Mouse (Mus musculus) limb, embryonic 12.5 days (tissue): ENCODE results near the gene Tecpr1. TPM values are rescaled to one million over a fixed set of nuclear protein-coding genes. Genes with fewer than 3 reads are reported as not detected.

Experiments
- ATAC-seq: fragments of 200-750 bp; cut with Nextera tagmentation; 2 replicates; pipeline ENCODE4 v1.8.0; 2017; ENCODE audit warnings: low read depth, moderate TSS enrichment; ENCODE audit not compliant: insufficient number of reproducible peaks, insufficient read depth, low FRiP score, low TSS enrichment
- H3K27ac ChIP-seq: fragments of 300-500 bp; sonication (generic); 2 replicates; pipeline ENCODE4 v1.5.1; 2016; ENCODE audit warnings: mild to moderate bottlenecking, moderate library complexity
- H3K27me3 ChIP-seq: fragments of 300-500 bp; sonication (generic); 2 replicates; pipeline ENCODE4 v1.6.1; 2016; ENCODE audit warnings: mild to moderate bottlenecking, moderate library complexity
- H3K36me3 ChIP-seq: fragments of 300-500 bp; sonication (generic); 2 replicates; pipeline ENCODE4 v1.6.1; 2016; ENCODE audit warnings: mild to moderate bottlenecking, moderate library complexity
- H3K4me1 ChIP-seq: fragments of 300-500 bp; sonication (generic); replicated peaks from 2 replicates; pipeline ENCODE4 v1.6.1; 2016
- H3K4me2 ChIP-seq: fragments of 300-500 bp; sonication (generic); 2 replicates; pipeline ENCODE4 v1.6.1; 2016; ENCODE audit warnings: mild to moderate bottlenecking, moderate library complexity
- H3K4me3 ChIP-seq: fragments of 300-500 bp; sonication (generic); replicated peaks from 2 replicates; pipeline ENCODE4 v1.5.1; 2016; ENCODE audit warnings: mild to moderate bottlenecking
- H3K9ac ChIP-seq: fragments of 300-500 bp; sonication (generic); replicated peaks from 2 replicates; pipeline ENCODE4 v1.6.1; 2016; ENCODE audit warnings: mild to moderate bottlenecking, moderate library complexity
- H3K9me3 ChIP-seq: fragments of 300-500 bp; sonication (generic); 2 replicates; pipeline ENCODE4 v1.6.1; 2016; ENCODE audit warnings: mild to moderate bottlenecking, moderate library complexity
- whole genome bisulfite sequencing: fragments of 180-500 bp; shearing (Covaris S2); methylation state at CpG from one replicate; pipeline ENCODE4 v1.1.7; 2016; 5-methylcytosine and 5-hydroxymethylcytosine counted together
- polyA plus RNA-seq: library from polyadenylated mRNA; unstranded; fragments of >200 nt; fragmentation: Nextera tagmentation; extraction: Ambion mirVana; gene quantifications from 2 replicates; pipeline ENCODE4 v1.2.1, GENCODE M21; 2016

Tecpr1 gene
- 22.1 and 24.3 TPM in 2 replicates for polyA plus RNA-seq

DNA sequence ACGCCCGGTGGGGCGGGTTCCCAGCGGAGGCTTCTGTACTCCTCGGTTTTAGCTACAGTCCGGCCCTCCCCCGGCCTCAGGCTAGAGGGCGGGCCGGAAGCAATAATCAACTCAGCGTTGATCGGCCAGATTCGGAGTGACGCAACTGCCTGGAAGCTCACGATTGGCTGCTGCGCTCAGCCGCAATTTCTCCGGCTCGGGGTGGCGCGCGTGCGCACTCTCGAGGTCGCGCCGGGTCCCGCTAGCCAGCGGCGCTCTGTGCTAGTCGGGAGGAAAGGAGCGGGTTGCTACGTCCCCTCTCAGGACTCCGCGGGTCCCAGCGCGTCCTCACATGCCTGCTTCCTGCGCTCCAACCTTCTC, at the start of gene Tecpr1:
Gene Tecpr1 (minus strand): TSS at position 113 of the 360 bp plus-strand sequence.
- WGBS: under 1% methylated on average over 35 of the region's 37 CpGs
- H3K4me1 ChIP-seq: peaks cover 24% of the 10 kb centered on the region
- peak; percentile 95 for ATAC-seq
- no peaks in the 10 kb centered on the region for H3K27me3 ChIP-seq
- H3K9me3 ChIP-seq: no peaks in the 10 kb centered on the region
- H3K9ac ChIP-seq: peak within 1 kb of the TSS; percentile 68
- H3K27ac ChIP-seq: peak within 1 kb of the TSS; percentile 78; the same call in 1 of the 2 replicates
- peak within 1 kb of the TSS; percentile 84 for H3K4me2 ChIP-seq
- H3K4me3 ChIP-seq: peak within 1 kb of the TSS; percentile 66
- H3K36me3 ChIP-seq: no peaks in the 10 kb centered on the region

DNA sequence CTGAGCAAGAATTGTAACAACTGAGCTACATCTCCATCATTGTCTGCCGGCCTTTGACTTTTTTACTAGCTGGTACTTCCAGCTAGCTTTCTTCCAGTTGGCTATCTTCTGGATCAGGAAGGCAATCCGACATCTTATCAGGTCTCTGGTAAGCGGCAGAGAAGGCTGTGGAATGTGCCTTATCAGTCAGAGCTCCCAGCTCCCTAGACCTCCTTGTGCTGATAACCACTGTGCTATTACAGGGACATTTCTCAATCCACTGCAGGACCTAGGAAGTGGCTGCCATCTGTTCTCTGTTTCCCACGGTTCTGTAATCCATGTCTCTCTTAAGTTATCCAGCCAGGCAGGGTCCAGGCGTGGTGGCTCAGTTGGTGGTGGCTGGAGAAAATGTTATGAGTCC, 48.4 kb upstream of the Tecpr1 start:
- H3K36me3 ChIP-seq: peaks cover 38% of the 10 kb centered on the region
- H3K27ac ChIP-seq: no peak overlapping the region
- ATAC-seq: no peak
- no peaks in the 10 kb centered on the region for H3K4me1 ChIP-seq
- WGBS: 39% methylated on average over 5 of the region's 5 CpGs
- H3K4me2 ChIP-seq: no peak overlapping the region
- no peaks in the 10 kb centered on the region for H3K27me3 ChIP-seq
- no peaks in the 10 kb centered on the region for H3K9me3 ChIP-seq
- H3K4me3 ChIP-seq: no peak overlapping the region
- H3K9ac ChIP-seq: no peak overlapping the region

DNA sequence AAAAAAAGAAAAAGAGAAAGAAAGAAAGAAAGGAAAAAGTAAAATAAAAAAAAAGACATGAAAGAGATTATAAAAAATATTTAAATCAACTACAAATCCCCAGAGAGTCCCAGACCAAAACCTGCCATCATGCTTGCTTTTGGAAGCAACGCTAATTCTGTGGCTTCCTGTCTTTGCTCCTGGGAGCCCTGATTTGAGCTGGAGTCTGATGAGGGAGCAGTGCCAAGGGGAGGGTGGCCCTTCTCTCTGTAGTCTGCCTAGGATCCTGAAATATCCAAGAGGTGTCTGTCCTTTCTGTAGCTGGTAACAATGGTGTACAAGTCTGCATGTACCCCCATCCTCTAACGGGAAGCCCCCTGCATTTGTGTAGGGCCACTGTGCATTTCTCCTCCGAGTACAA, 47.7 kb upstream of the Tecpr1 start:
- Histone ChIP-seq H3K27me3 (no peaks in the 10 kb centered on the region), H3K9ac (no peak overlapping the region), H3K4me3 (no peak overlapping the region), H3K36me3 (peaks cover 43% of the 10 kb centered on the region), H3K4me2 (no peak overlapping the region), H3K27ac (no peak overlapping the region), H3K9me3 (no peaks in the 10 kb centered on the region), H3K4me1 (no peaks in the 10 kb centered on the region)
- 83% methylated on average over 3 of the region's 3 CpGs for WGBS
- no peak for ATAC-seq

DNA sequence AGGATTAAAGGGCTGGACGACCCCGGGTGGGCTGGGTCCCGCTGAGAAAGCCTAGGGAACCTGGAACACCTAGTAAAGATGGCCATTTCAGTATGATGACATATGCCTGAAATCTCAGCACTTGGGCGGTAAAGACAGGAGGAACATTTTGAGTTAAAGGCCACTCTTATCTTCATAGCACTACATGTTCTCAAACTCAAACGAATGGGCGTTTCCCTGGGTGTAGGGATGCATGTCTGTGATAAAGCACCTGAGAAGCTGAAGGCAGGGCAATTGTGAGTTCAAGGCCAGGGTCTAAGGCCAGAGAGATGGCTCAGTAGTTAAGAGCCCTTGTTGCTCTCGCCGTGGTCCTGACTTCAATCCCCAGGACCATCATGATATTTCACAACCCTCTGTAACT, 47.0 kb upstream of the Tecpr1 start:
- 93% methylated on average over 8 of the region's 8 CpGs for WGBS
- peaks cover 46% of the 10 kb centered on the region for H3K36me3 ChIP-seq
- no peak overlapping the region for H3K4me2 ChIP-seq
- no peak overlapping the region for H3K4me3 ChIP-seq
- H3K27me3 ChIP-seq: no peaks in the 10 kb centered on the region
- H3K27ac ChIP-seq: no peak overlapping the region
- H3K9ac ChIP-seq: no peak overlapping the region
- no peak for ATAC-seq
- no peaks in the 10 kb centered on the region for H3K4me1 ChIP-seq
- no peaks in the 10 kb centered on the region for H3K9me3 ChIP-seq

DNA sequence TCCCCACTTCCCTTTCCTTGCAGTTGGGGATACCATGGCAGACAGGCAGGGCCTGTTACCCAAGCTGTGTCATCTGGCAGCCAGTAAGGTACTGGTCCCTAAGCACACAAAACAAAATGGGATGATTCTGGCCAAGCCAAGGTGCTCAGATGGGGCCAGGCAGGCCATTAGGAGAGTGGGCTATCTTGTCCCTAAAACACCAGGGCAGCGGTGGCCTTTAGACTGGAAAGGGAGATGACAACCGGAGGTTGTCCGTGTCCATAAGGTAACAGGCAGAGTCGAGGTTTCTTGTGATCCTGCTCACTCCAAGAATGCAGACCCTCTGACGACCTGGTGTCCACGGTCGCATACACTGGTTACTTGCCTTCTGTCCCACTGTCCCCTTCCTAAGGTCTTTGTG, 46.5 kb upstream of the Tecpr1 start:
- Histone ChIP-seq H3K4me1 (no peaks in the 10 kb centered on the region), H3K9me3 (no peaks in the 10 kb centered on the region), H3K27me3 (no peaks in the 10 kb centered on the region), H3K9ac (no peak overlapping the region), H3K36me3 (peaks cover 49% of the 10 kb centered on the region), H3K4me2 (no peak overlapping the region), H3K4me3 (no peak overlapping the region), H3K27ac (no peak overlapping the region)
- whole genome bisulfite sequencing: 85% methylated on average over 7 of the region's 7 CpGs
- ATAC-seq: no peak

DNA sequence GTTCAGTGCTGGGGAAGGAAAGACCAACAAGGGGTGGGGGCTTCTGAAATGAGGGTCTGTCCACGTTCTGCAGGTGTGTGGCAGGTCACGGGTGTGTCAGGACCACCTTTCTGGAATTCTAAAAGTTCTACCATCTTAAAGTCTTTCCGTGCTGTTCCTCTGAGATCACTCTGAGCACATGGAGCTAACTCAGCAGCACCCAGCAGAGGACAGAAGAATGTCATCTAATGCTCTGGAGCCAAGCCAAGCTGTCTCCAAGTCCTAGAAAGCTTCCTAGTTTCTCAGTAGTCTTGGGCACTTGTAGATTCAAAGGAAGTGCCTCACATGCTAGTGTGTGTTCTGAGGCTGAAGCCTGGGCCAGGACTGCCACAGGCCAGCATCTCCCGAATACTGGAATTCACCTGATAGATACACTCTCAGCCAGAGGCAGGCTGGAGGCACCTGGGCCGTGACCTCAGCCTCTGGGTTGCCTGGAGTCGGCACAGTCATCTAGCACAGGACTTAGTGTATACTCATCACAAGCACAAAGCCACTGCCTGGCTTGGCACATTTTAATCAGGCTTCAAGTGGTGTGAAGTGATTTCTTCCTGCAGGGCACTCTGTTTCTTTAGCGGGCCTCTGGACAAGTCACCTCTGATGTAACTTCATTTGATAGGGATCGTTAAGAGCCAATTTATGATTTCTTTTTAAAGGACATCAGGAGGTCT, 44.3 kb upstream of the Tecpr1 start:
- Histone ChIP-seq H3K36me3 (peaks cover 66% of the 10 kb centered on the region), H3K4me3 (no peak overlapping the region), H3K9me3 (no peaks in the 10 kb centered on the region), H3K4me1 (no peaks in the 10 kb centered on the region; the same call in 1 of the 2 replicates), H3K4me2 (no peak overlapping the region), H3K9ac (no peak overlapping the region), H3K27me3 (no peaks in the 10 kb centered on the region), H3K27ac (no peak overlapping the region)
- no peak for ATAC-seq
- 71% methylated on average over 8 of the region's 8 CpGs for WGBS

DNA sequence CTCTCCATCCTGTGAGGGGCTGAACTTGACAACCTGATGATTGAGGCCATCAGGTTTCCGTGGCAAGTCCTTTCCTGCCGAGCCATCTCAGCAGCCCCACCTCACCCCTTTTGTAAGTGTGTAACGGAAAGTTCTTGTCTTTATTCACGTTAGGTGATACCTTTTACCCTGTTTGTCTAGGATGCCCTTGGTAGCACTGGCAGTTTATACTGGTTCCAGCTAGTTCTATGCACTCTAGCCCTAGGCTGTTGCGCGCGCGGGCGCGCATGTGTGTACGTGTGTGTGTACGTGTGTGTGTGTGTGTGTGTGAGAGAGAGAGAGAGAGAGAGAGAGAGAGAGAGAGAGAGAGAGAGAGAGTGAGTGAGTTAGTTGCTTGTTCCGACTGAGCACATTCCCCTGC, 40.1 kb upstream of the Tecpr1 start:
- no peak overlapping the region for H3K4me2 ChIP-seq
- H3K36me3 ChIP-seq: peaks cover 85% of the 10 kb centered on the region
- no peak overlapping the region for H3K27ac ChIP-seq
- no peaks in the 10 kb centered on the region for H3K27me3 ChIP-seq
- H3K9me3 ChIP-seq: no peaks in the 10 kb centered on the region
- peaks cover 20% of the 10 kb centered on the region for H3K4me1 ChIP-seq
- 90% methylated on average over 13 of the region's 13 CpGs for WGBS
- no peak overlapping the region for H3K4me3 ChIP-seq
- H3K9ac ChIP-seq: no peak overlapping the region
- ATAC-seq: no peak

DNA sequence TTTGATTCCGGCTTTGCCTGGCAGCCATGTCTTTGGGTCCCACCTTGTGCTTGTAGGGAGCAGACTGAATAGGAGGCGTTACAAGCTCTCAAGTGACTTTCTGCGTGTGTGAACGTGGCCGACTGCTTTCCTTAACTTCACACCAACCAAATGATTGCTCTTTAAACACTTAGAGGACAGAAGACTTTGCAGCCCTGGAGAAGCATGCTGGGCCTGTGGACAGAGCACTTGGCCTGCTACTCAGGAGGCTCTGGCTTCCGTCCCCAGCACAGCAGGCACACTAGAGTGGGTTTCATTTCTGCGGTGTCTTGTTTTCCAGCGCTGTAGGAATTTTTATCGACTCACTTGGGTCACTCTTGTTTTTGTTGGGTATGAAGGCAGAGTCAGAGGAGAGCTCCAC, 39.7 kb upstream of the Tecpr1 start:
- H3K27ac ChIP-seq: no peak overlapping the region
- peaks cover 85% of the 10 kb centered on the region for H3K36me3 ChIP-seq
- no peak overlapping the region for H3K4me2 ChIP-seq
- peaks cover 24% of the 10 kb centered on the region for H3K4me1 ChIP-seq
- no peaks in the 10 kb centered on the region for H3K27me3 ChIP-seq
- H3K9me3 ChIP-seq: no peaks in the 10 kb centered on the region
- no peak overlapping the region for H3K4me3 ChIP-seq
- no peak for ATAC-seq
- H3K9ac ChIP-seq: no peak overlapping the region
- WGBS: 77% methylated on average over 9 of the region's 9 CpGs

DNA sequence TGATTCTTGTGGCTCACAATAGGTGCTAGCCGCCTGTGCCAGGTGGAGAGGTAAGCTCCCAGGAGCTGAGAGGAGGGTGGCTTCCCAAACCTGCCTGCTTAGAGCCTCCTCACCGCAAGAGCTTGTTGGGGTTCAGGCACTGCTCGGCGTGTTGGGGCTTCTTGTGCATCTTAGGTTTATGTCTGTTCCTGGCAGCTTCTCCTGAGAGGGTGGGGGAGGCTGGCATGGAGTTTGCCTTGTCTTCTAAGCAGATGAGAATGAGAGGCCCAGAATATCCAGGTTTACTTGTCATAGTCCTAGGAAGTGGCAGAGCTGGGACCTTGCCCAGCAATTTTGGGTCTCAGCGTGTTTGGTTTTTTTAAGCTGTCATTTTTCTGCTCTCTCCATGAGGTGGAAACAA, 38.4 kb upstream of the Tecpr1 start:
- Histone ChIP-seq H3K4me1 (peaks cover 37% of the 10 kb centered on the region), H3K4me2 (no peak overlapping the region), H3K27ac (no peak overlapping the region), H3K4me3 (no peak overlapping the region), H3K9ac (no peak overlapping the region), H3K27me3 (no peaks in the 10 kb centered on the region), H3K9me3 (no peaks in the 10 kb centered on the region), H3K36me3 (peaks cover 76% of the 10 kb centered on the region)
- ATAC-seq: no peak
- WGBS: 91% methylated on average over 5 of the region's 5 CpGs

DNA sequence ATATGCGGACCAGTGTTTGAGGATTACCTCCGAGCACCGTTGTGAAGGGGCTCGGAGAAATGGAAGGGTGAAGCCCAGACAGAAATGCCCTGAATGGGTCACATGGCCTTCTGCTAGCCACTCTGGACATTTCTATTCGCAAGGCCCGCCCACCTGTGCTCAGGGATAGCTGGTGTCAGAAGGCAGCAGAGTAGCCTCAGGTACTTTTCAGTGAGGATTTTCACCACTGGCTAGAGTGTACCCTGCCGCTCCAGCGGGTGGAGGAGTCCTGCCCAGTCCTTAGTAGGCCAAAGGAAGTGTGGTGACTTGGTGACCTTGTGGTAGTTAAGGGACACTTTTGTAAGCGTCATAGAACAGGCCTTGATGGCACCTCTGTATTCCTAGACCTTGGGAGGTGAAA, 37.9 kb upstream of the Tecpr1 start:
- H3K27me3 ChIP-seq: no peaks in the 10 kb centered on the region
- 86% methylated on average over 9 of the region's 9 CpGs for WGBS

DNA sequence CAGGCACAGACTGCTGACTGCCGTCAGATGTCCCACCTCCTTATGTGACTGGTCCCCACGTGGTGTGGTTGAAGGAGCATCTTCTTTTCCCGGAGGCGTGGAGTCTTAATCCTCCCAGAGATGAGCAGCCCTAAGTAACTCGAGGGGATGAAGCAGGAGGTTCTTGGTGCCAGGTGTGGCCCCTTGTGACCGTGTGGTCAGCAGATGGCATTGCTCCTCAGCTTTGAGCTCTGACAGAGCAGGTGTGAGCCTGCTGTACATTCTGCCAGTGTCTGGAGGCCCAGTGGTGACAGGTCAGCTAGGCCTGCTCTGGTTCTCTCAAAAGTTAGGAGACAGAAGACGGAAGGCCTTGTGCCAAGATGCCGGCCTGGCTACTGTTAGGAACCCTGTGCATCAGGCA, 37.0 kb upstream of the Tecpr1 start:
- peaks cover 66% of the 10 kb centered on the region for H3K36me3 ChIP-seq

More for the DNA sequence above, 37.9 kb upstream of the Tecpr1 start:
- peaks cover 70% of the 10 kb centered on the region for H3K36me3 ChIP-seq
- H3K9ac ChIP-seq: no peak overlapping the region
- H3K4me1 ChIP-seq: peaks cover 41% of the 10 kb centered on the region
- H3K4me2 ChIP-seq: no peak overlapping the region
- no peak for ATAC-seq
- no peak overlapping the region for H3K4me3 ChIP-seq
- no peak overlapping the region for H3K27ac ChIP-seq
- H3K9me3 ChIP-seq: no peaks in the 10 kb centered on the region

DNA sequence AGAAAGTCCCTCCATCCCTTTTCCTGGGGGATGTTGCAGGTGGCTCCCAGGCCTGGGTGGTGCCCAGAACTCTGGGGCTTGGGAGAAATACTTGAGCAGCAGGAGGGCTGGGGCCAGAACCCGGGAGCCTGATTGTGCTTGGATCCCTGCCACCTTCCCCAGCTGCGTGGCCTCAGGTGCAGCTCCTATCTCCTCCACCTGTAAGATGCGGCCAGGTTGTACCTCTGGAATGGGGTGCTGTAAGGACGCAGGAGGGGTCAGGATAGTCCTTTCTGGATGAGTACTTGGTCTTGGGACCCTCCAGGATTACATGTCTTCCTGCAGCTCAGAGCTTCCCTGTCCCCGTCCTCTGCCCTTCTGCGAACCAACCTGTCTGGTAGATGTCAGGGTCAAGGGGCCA, 35.8 kb upstream of the Tecpr1 start:
- no peak overlapping the region for H3K4me3 ChIP-seq

More for the DNA sequence above, 37.0 kb upstream of the Tecpr1 start:
- Histone ChIP-seq H3K9me3 (no peaks in the 10 kb centered on the region), H3K4me3 (no peak overlapping the region), H3K4me2 (no peak overlapping the region), H3K4me1 (peaks cover 41% of the 10 kb centered on the region), H3K9ac (no peak overlapping the region), H3K27me3 (no peaks in the 10 kb centered on the region), H3K27ac (no peak overlapping the region)
- ATAC-seq: no peak
- 77% methylated on average over 8 of the region's 8 CpGs for WGBS

More for the DNA sequence above, 35.8 kb upstream of the Tecpr1 start:
- Histone ChIP-seq H3K36me3 (peaks cover 56% of the 10 kb centered on the region), H3K9ac (peak overlapping the region; percentile 47; the same call in 1 of the 2 replicates), H3K4me1 (peaks cover 45% of the 10 kb centered on the region), H3K27me3 (no peaks in the 10 kb centered on the region), H3K9me3 (no peaks in the 10 kb centered on the region), H3K27ac (no peak overlapping the region), H3K4me2 (peak overlapping the region; percentile 82)
- WGBS: 77% methylated on average over 6 of the region's 6 CpGs
- ATAC-seq: no peak
